Mouse (Mus musculus): Measurements from ENCODE around the gene Chd1.

- TF ChIP-seq CTCF (IDR thresholded peaks at IDR 0.05; ENCODE audit: low read depth, low read length) (no peak), POLR2A (IDR thresholded peaks at IDR 0.05; ENCODE audit: extremely low read depth, insufficient read depth, low read length) (no peak)
These were observed 107.5 kb downstream of the Chd1 start for GRCm38 (mm10) chr17:15812136-15812778.

Measured in liver, adult 2 months (tissue).